Mouse (Mus musculus) heart, embryonic 14.5 days (tissue): Measurements from ENCODE around the gene Trmt2b. TPM values are rescaled to one million over a fixed set of nuclear protein-coding genes. Genes with fewer than 3 reads are reported as not detected.
"Not testable (repeated sequence)": the region's sequence is repeated elsewhere in the genome, so short reads cannot be mapped to it uniquely, and the experiment has no call there.

Source experiments
- ATAC-seq: fragments of 200-750 bp; cut with Nextera tagmentation; 2 replicates; pipeline ENCODE4 v1.8.0; 2017; ENCODE audit warnings: low read depth, moderate TSS enrichment; ENCODE audit not compliant: insufficient number of reproducible peaks, insufficient read depth, low FRiP score
- H3K27ac ChIP-seq, 2 experiments: fragments of 200-500 bp in 1 of 2; fragments of 300-500 bp in 1 of 2; sonication (generic) in 1 of 2; replicated peaks in 1 of 2; 2 replicates each; pipeline ENCODE4 v1.5.1; 2012 to 2014; ENCODE audit warnings: low read depth in 2 of 2, low read length in 2 of 2, control low read depth in 1 of 2, mild to moderate bottlenecking in 1 of 2, mixed read lengths in 1 of 2; ENCODE audit not compliant: control insufficient read depth in 1 of 2, insufficient read depth in 1 of 2
- H3K27me3 ChIP-seq: fragments of 300-500 bp; sonication (generic); 2 replicates; pipeline ENCODE4 v1.6.1; 2014; ENCODE audit warnings: mild to moderate bottlenecking, low read length, control low read depth; ENCODE audit not compliant: control insufficient read depth, insufficient read depth
- H3K36me3 ChIP-seq: fragments of 300-500 bp; sonication (generic); 2 replicates; pipeline ENCODE4 v1.6.1; 2014; ENCODE audit warnings: mild to moderate bottlenecking, control low read depth, low read length, mixed read lengths; ENCODE audit not compliant: control insufficient read depth, insufficient read depth
- H3K4me1 ChIP-seq, 2 experiments: fragments of 200-500 bp in 1 of 2; fragments of 300-500 bp in 1 of 2; sonication (generic) in 1 of 2; 2 replicates each; pipeline ENCODE4 v1.6.1; 2012 to 2014; ENCODE audit warnings: low read length in 2 of 2, control low read depth in 1 of 2, mixed read lengths in 1 of 2; ENCODE audit not compliant: control insufficient read depth in 2 of 2, insufficient read depth in 2 of 2
- H3K4me2 ChIP-seq: fragments of 300-500 bp; sonication (generic); 2 replicates; pipeline ENCODE4 v1.6.1; 2014; ENCODE audit warnings: mild to moderate bottlenecking, low read length
- H3K4me3 ChIP-seq, 2 experiments: fragments of 200-500 bp in 1 of 2; fragments of 300-500 bp in 1 of 2; sonication (generic) in 1 of 2; 2 replicates each; pipeline ENCODE4 v1.5.1; 2012 to 2014; ENCODE audit warnings: low read length in 2 of 2, mild to moderate bottlenecking in 2 of 2, control low read depth in 1 of 2, low read depth in 1 of 2, moderate library complexity in 1 of 2; ENCODE audit not compliant: control insufficient read depth in 1 of 2, insufficient read depth in 1 of 2
- H3K9ac ChIP-seq: fragments of 300-500 bp; sonication (generic); 2 replicates; pipeline ENCODE4 v1.6.1; 2014; ENCODE audit warnings: mild to moderate bottlenecking, low read length
- H3K9me3 ChIP-seq: fragments of 300-500 bp; sonication (generic); 2 replicates; pipeline ENCODE4 v1.6.1; 2016; ENCODE audit warnings: low read length, control low read depth; ENCODE audit not compliant: control insufficient read depth
- WGBS: fragments of 180-500 bp; shearing (Covaris S2); extraction: QIAGEN DNeasy Blood & Tissue Kit; methylation state at CpG from one replicate; pipeline ENCODE4 v1.1.7; 2014; 5-methylcytosine and 5-hydroxymethylcytosine counted together
- polyA plus RNA-seq: library from polyadenylated mRNA; unstranded; fragments of >200 nt; fragmentation: Nextera tagmentation; extraction: Ambion mirVana; gene quantifications from 2 replicates; pipeline ENCODE4 v1.2.1, GENCODE M21; 2014

Gene Trmt2b
- polyA plus RNA-seq, result 43.7 and 48.8 TPM in 2 replicates

- Histone ChIP-seq H3K9ac (peak within 1 kb of the TSS; percentile 58), H3K4me1 (no peaks in the 10 kb centered on the region), H3K36me3 (no peaks in the 10 kb centered on the region), H3K27ac (peak within 1 kb of the TSS; percentile 89 to 98), H3K4me3 (peak within 1 kb of the TSS; percentile 41 to 56), H3K4me2 (peak within 1 kb of the TSS; percentile 67), H3K9me3 (no peaks in the 10 kb centered on the region), H3K27me3 (no peaks in the 10 kb centered on the region)
- ATAC-seq, result peak; percentile 80
- WGBS, result 16% methylated on average over 24 of the region's 26 CpGs
Observed at GRCm38 (mm10) chrX:134276275-134277160, at the start of gene Trmt2b. Gene Trmt2b, minus strand, starts transcription at chrX:134276984.

GRCm38 (mm10) chrX:134319153-134319932, 42.6 kb upstream of the Trmt2b start:
- H3K9ac ChIP-seq, result no peak overlapping the region
- H3K27ac ChIP-seq, result no peak overlapping the region
- H3K9me3 ChIP-seq, result no peaks in the 10 kb centered on the region
- no peak for ATAC-seq
- H3K27me3 ChIP-seq, result no peaks in the 10 kb centered on the region
- WGBS, result 62% methylated on average over 2 of the region's 2 CpGs
- H3K4me2 ChIP-seq, result no peak overlapping the region
- no peak overlapping the region for H3K4me3 ChIP-seq
- H3K4me1 ChIP-seq, result no peaks in the 10 kb centered on the region
- H3K36me3 ChIP-seq, result peaks cover 27% of the 10 kb centered on the region

GRCm38 (mm10) chrX:134311193-134311592, 34.4 kb upstream of the Trmt2b start:
- H3K4me3 ChIP-seq, H3K4me2 ChIP-seq, H3K27me3 ChIP-seq, H3K36me3 ChIP-seq, H3K27ac ChIP-seq, H3K9ac ChIP-seq, ATAC-seq, H3K4me1 ChIP-seq, H3K9me3 ChIP-seq: not testable (repeated sequence)
- 88% methylated on average over 7 of the region's 7 CpGs for WGBS

GRCm38 (mm10) chrX:134308275-134308634, 31.5 kb upstream of the Trmt2b start:
- Histone ChIP-seq H3K4me2 (peak overlapping the region; percentile 64), H3K9me3 (no peaks in the 10 kb centered on the region), H3K36me3 (no peaks in the 10 kb centered on the region), H3K27ac (peak overlapping the region; percentile 14 to 20; a peak in 1 of 4 replicates), H3K4me1 (no peaks in the 10 kb centered on the region), H3K27me3 (no peaks in the 10 kb centered on the region), H3K4me3 (peak overlapping the region; percentile 46 to 72), H3K9ac (peak overlapping the region; percentile 68)
- peak; percentile 31; the same call in 1 of the 2 replicates for ATAC-seq
- 25% methylated on average over 9 of the region's 9 CpGs for WGBS

- WGBS, result 21% methylated on average over 36 of the region's 36 CpGs
- Histone ChIP-seq H3K9me3 (no peaks in the 10 kb centered on the region), H3K4me2 (peak within 1 kb of the TSS; percentile 64), H3K9ac (peak within 1 kb of the TSS; percentile 74), H3K27ac (peak within 1 kb of the TSS; percentile 47 to 70; a peak in 3 of 4 replicates), H3K27me3 (no peaks in the 10 kb centered on the region), H3K36me3 (no peaks in the 10 kb centered on the region), H3K4me1 (no peaks in the 10 kb centered on the region), H3K4me3 (peak within 1 kb of the TSS; percentile 46 to 72)
- peak; percentile 94 for ATAC-seq
Observed at GRCm38 (mm10) chrX:134307534-134308274, 30.9 kb upstream of the Trmt2b start, which contains the start of gene Cenpi. Gene Cenpi, plus strand, starts transcription at chrX:134308084.

GRCm38 (mm10) chrX:134303287-134303686, 26.5 kb upstream of the Trmt2b start:
- Histone ChIP-seq H3K4me2 (no peak overlapping the region), H3K9ac (no peak overlapping the region), H3K9me3 (no peaks in the 10 kb centered on the region), H3K27ac (no peak overlapping the region), H3K36me3 (no peaks in the 10 kb centered on the region), H3K4me3 (no peak overlapping the region), H3K27me3 (no peaks in the 10 kb centered on the region), H3K4me1 (no peaks in the 10 kb centered on the region)
- no peak for ATAC-seq
- 74% methylated on average over 1 of the region's 1 CpGs for WGBS

GRCm38 (mm10) chrX:134300219-134300618, 23.4 kb upstream of the Trmt2b start:
- no peak overlapping the region for H3K4me2 ChIP-seq
- 57% methylated on average over 5 of the region's 5 CpGs for WGBS
- no peaks in the 10 kb centered on the region for H3K27me3 ChIP-seq

More at GRCm38 (mm10) chrX:134300219-134300618, 23.4 kb upstream of the Trmt2b start:
- Histone ChIP-seq H3K4me1 (no peaks in the 10 kb centered on the region; a peak in 1 of 4 replicates), H3K9me3 (no peaks in the 10 kb centered on the region), H3K9ac (no peak overlapping the region), H3K27ac (no peak overlapping the region), H3K4me3 (no peak overlapping the region), H3K36me3 (no peaks in the 10 kb centered on the region)
- ATAC-seq, result no peak
